Mouse (Mus musculus) MEL (cell line): ENCODE results near the gene Skida1. TPM values are rescaled to one million over a fixed set of nuclear protein-coding genes. Genes with fewer than 3 reads are reported as not detected.

Experiments
- DNase-seq: peaks from one replicate; pipeline ENCODE4 v3.0.0; 2011; ENCODE audit warnings: low read depth, low spot score
- H3K27ac ChIP-seq: 2 replicates; pipeline ENCODE4 v1.5.1; 2012; ENCODE audit warnings: low read depth, mild to moderate bottlenecking, control low read depth, low read length, moderate library complexity; ENCODE audit not compliant: control insufficient read depth
- H3K27me3 ChIP-seq, 2 experiments: fragments of 150-350 bp in 1 of 2; sonication (generic) in 1 of 2; 2 replicates each; pipeline ENCODE4 v1.6.1; 2012; ENCODE audit warnings: low read length in 2 of 2, mild to moderate bottlenecking in 2 of 2, improper control_type of control experiment in 1 of 2, moderate library complexity in 1 of 2; ENCODE audit not compliant: insufficient read depth in 2 of 2, control insufficient read depth in 1 of 2
- H3K36me3 ChIP-seq, 2 experiments: 2 replicates each; pipeline ENCODE4 v1.6.1; 2012 to 2014; ENCODE audit warnings: low read length in 2 of 2, improper control_type of control experiment in 1 of 2, inconsistent platforms in 1 of 2, mild to moderate bottlenecking in 1 of 2; ENCODE audit not compliant: insufficient read depth in 2 of 2, control insufficient read depth in 1 of 2
- H3K4me1 ChIP-seq, 2 experiments: fragments of 150-350 bp in 1 of 2; sonication (generic) in 1 of 2; 2 replicates each; pipeline ENCODE4 v1.6.1; 2012; ENCODE audit warnings: low read length in 2 of 2, improper control_type of control experiment in 1 of 2, mild to moderate bottlenecking in 1 of 2; ENCODE audit not compliant: insufficient read depth in 2 of 2, control insufficient read depth in 1 of 2
- H3K4me3 ChIP-seq, 2 experiments: fragments of 150-350 bp in 1 of 2; sonication (generic) in 1 of 2; 2 replicates each; pipeline ENCODE4 v1.5.1; 2012; ENCODE audit warnings: low read depth in 2 of 2, low read length in 2 of 2, mild to moderate bottlenecking in 2 of 2, moderate library complexity in 2 of 2, control low read depth in 1 of 2, improper control_type of control experiment in 1 of 2; ENCODE audit not compliant: control insufficient read depth in 1 of 2, insufficient read depth in 1 of 2
- H3K79me2 ChIP-seq: 2 replicates; pipeline ENCODE4 v1.6.1; 2012; ENCODE audit warnings: mild to moderate bottlenecking, low read length, moderate library complexity; ENCODE audit not compliant: control insufficient read depth, poor library complexity, insufficient read depth
- H3K9ac ChIP-seq: 2 replicates; pipeline ENCODE4 v1.6.1; 2012; ENCODE audit warnings: low read depth, mild to moderate bottlenecking, control low read depth, low read length, moderate library complexity; ENCODE audit not compliant: control insufficient read depth, poor library complexity, severe bottlenecking
- H3K9me3 ChIP-seq: fragments of 150-350 bp; sonication (generic); replicated peaks from 2 replicates; pipeline ENCODE4 v1.6.1; 2012; ENCODE audit warnings: mild to moderate bottlenecking, low read length, improper control_type of control experiment, moderate library complexity; ENCODE audit not compliant: insufficient read depth
- CHD1 ChIP-seq: IDR thresholded peaks from 2 replicates; pipeline ENCODE4 v1.6.1; 2012; ENCODE audit warnings: low read depth, mild to moderate bottlenecking, inconsistent platforms, low read length, improper control_type of control experiment
- CHD2 ChIP-seq: IDR thresholded peaks from 2 replicates; pipeline ENCODE4 v1.6.1; 2011; ENCODE audit warnings: low read length, improper control_type of control experiment
- CTCF ChIP-seq, 3 experiments: IDR thresholded peaks in 2 of 3; conservative IDR thresholded peaks in 1 of 3; 2 replicates each; pipeline ENCODE4 v1.5.1; 2011 to 2012; ENCODE audit warnings: low read length in 3 of 3, low read depth in 2 of 3, mild to moderate bottlenecking in 2 of 3, improper control_type of control experiment in 1 of 3, inconsistent platforms in 1 of 3, mixed read lengths in 1 of 3, moderate library complexity in 1 of 3; ENCODE audit not compliant: control insufficient read depth in 1 of 3, insufficient read depth in 1 of 3, poor library complexity in 1 of 3, severe bottlenecking in 1 of 3
- ETS1 ChIP-seq: IDR thresholded peaks from 2 replicates; pipeline ENCODE4 v1.6.1; 2012; ENCODE audit warnings: low read depth, mild to moderate bottlenecking, inconsistent platforms, low read length, improper control_type of control experiment, moderate library complexity
- GABPA ChIP-seq: IDR thresholded peaks from 2 replicates; pipeline ENCODE4 v1.6.1; 2012; ENCODE audit warnings: low read depth, mild to moderate bottlenecking, inconsistent platforms, low read length, improper control_type of control experiment, moderate library complexity
- GATA1 ChIP-seq: IDR thresholded peaks from 2 replicates; pipeline ENCODE4 v1.6.1; 2011; ENCODE audit warnings: low read depth, low read length, improper control_type of control experiment
- KAT2A ChIP-seq: conservative IDR thresholded peaks from 2 replicates; pipeline ENCODE4 v1.6.1; 2012; ENCODE audit warnings: low read depth, low read length, improper control_type of control experiment, inconsistent platforms
- MAFK ChIP-seq: IDR thresholded peaks from 2 replicates; pipeline ENCODE4 v1.6.1; 2011; ENCODE audit warnings: low read depth, mild to moderate bottlenecking, low read length, improper control_type of control experiment, borderline replicate concordance
- MAX ChIP-seq: IDR thresholded peaks from 2 replicates; pipeline ENCODE4 v1.6.1; 2011; ENCODE audit warnings: low read length, improper control_type of control experiment
- MAZ ChIP-seq: IDR thresholded peaks from 2 replicates; pipeline ENCODE4 v1.6.1; 2012; ENCODE audit warnings: low read depth, mild to moderate bottlenecking, inconsistent platforms, low read length, improper control_type of control experiment
- MEF2A ChIP-seq: IDR thresholded peaks from 2 replicates; pipeline ENCODE4 v1.6.1; 2014; ENCODE audit warnings: low read depth, mild to moderate bottlenecking, inconsistent platforms, low read length, improper control_type of control experiment; ENCODE audit not compliant: poor library complexity, insufficient replicate concordance, severe bottlenecking; ENCODE audit errors: extremely low read depth
- MXI1 ChIP-seq: IDR thresholded peaks from 2 replicates; pipeline ENCODE4 v1.6.1; 2011; ENCODE audit warnings: mild to moderate bottlenecking, low read depth, low read length, improper control_type of control experiment
- NELFE ChIP-seq: IDR thresholded peaks from 2 replicates; pipeline ENCODE4 v1.6.1; 2011; ENCODE audit warnings: low read depth, low read length, improper control_type of control experiment
- NRF1 ChIP-seq: IDR thresholded peaks from 2 replicates; pipeline ENCODE4 v1.6.1; 2014; ENCODE audit warnings: low read depth, mild to moderate bottlenecking, inconsistent platforms, low read length, improper control_type of control experiment, moderate library complexity; ENCODE audit not compliant: poor library complexity, insufficient read depth, severe bottlenecking
- POLR2A ChIP-seq, 2 experiments: IDR thresholded peaks; 2 replicates each; pipeline ENCODE4 v1.6.1; 2011 to 2012; ENCODE audit warnings: low read length in 2 of 2, mild to moderate bottlenecking in 2 of 2, control low read depth in 1 of 2, improper control_type of control experiment in 1 of 2, low read depth in 1 of 2, moderate library complexity in 1 of 2; ENCODE audit not compliant: control insufficient read depth in 1 of 2, insufficient read depth in 1 of 2, poor library complexity in 1 of 2
- POLR2AphosphoS2 ChIP-seq: IDR thresholded peaks from 2 replicates; pipeline ENCODE4 v1.6.1; 2011; ENCODE audit warnings: low read length, improper control_type of control experiment
- TAL1 ChIP-seq: IDR thresholded peaks from 2 replicates; pipeline ENCODE4 v1.6.1; 2012; ENCODE audit warnings: mild to moderate bottlenecking, inconsistent platforms, low read length, moderate library complexity, mixed read lengths
- UBTF ChIP-seq: IDR thresholded peaks from 2 replicates; pipeline ENCODE4 v1.6.1; 2012; ENCODE audit warnings: low read depth, mild to moderate bottlenecking, inconsistent platforms, low read length, improper control_type of control experiment, moderate library complexity, borderline replicate concordance; ENCODE audit not compliant: insufficient read depth
- USF1 ChIP-seq: IDR thresholded peaks from 2 replicates; pipeline ENCODE4 v1.6.1; 2014; ENCODE audit warnings: low read depth, mild to moderate bottlenecking, inconsistent platforms, low read length, improper control_type of control experiment, moderate library complexity
- USF2 ChIP-seq, 2 experiments: IDR thresholded peaks; 2 replicates each; pipeline ENCODE4 v1.6.1; 2011 to 2012; ENCODE audit warnings: improper control_type of control experiment in 2 of 2, low read length in 2 of 2, borderline replicate concordance in 1 of 2, inconsistent platforms in 1 of 2, low read depth in 1 of 2, mild to moderate bottlenecking in 1 of 2; ENCODE audit not compliant: insufficient read depth in 1 of 2
- ZC3H11A ChIP-seq: IDR thresholded peaks from 2 replicates; pipeline ENCODE4 v1.6.1; 2012; ENCODE audit warnings: low read depth, mild to moderate bottlenecking, inconsistent platforms, low read length, improper control_type of control experiment
- ZMIZ1 ChIP-seq: IDR thresholded peaks from 2 replicates; pipeline ENCODE4 v1.6.1; 2012; ENCODE audit warnings: low read depth, mild to moderate bottlenecking, inconsistent platforms, low read length, improper control_type of control experiment, moderate library complexity
- ZNF384 ChIP-seq: IDR thresholded peaks from 2 replicates; pipeline ENCODE4 v1.6.1; 2012; ENCODE audit warnings: low read depth, mild to moderate bottlenecking, inconsistent platforms, low read length, improper control_type of control experiment
- polyA plus RNA-seq, 2 experiments: library from polyadenylated mRNA; stranded (reverse) in 1 of 2; unstranded in 1 of 2; fragments of >175 nt in 1 of 2; fragments of >200 nt in 1 of 2; gene quantifications; 2 replicates each; pipeline versions ENCODE4 v1.2.1 to v1.2.4; 2012; ENCODE audit warnings: low replicate concordance in 2 of 2, low read depth in 1 of 2; ENCODE audit not compliant: insufficient read length in 2 of 2, insufficient read depth in 1 of 2, missing spikeins in 1 of 2
- total RNA-seq: library from RNA; depleted of rRNA; stranded (reverse); fragments of 300-350 nt; gene quantifications from 2 replicates; pipeline ENCODE4 v1.2.3, GENCODE M21; 2012

Skida1 gene
- total and polyA plus RNA-seq, 3 experiments = 0.12 to 0.88 TPM; not detected in 1

DNA sequence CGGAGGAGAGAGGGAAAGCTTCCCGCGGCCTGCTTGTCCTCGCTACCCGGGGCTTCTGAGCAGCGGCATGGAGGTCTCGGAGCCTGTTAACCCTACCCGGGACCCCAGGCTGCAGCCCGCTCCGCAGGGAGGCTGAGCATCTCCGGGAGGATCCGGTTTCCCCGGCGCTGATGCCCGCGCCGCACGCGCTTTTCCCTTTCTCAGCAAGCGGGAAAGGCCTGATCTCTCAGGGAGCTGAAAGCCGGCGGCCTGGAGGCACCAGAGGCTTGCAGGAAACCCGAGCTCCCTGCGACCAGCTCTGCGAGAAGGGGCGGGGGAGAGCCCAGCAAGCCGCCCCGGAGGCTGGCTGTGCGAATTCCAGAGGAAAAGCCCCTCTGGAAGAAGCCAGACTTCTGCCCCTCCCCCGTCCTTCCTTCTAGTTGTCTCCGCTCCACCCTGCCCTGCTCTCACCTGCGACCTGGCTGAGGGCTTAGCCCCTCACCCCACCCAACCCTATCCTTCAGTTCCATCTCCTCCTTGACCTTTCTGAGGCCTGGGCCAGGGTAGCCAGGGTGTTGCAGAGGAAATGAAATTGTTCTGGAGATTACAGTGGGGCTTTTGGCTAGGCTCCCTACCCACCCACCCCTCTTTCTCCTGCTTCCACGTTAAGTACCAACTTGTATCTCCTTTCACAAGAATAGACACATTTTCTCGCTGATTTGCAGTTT lies 16.9 kb downstream of the Skida1 start:
- Histone ChIP-seq H3K27ac (no peak overlapping the region), H3K9me3 (no peaks in the 10 kb centered on the region), H3K9ac (no peak overlapping the region), H3K27me3 (peaks cover 9 to 22% of the 10 kb centered on the region in 2 experiments), H3K4me3 (no peak overlapping the region), H3K36me3 (no peaks in the 10 kb centered on the region), H3K4me1 (peaks cover 0 to 3% of the 10 kb centered on the region in 2 experiments; a peak in 1 of 4 replicates), H3K79me2 (no peaks in the 10 kb centered on the region)
- TF ChIP-seq CTCF (IDR thresholded peaks at IDR 0.05 in 2 of 3, conservative IDR thresholded peaks at IDR 0.05 in 1 of 3; ENCODE audit: control insufficient read depth in 1 of 3, insufficient read depth in 1 of 3, low read depth in 2 of 3, low read length in 3 of 3, poor library complexity in 1 of 3, severe bottlenecking in 1 of 3) (no peak), ETS1 (no peak), MAZ (no peak), CHD2 (no peak), UBTF (no peak), MXI1 (no peak), ZMIZ1 (no peak), NELFE (no peak), ZNF384 (no peak), GABPA (no peak), POLR2A (IDR thresholded peaks at IDR 0.05; ENCODE audit: control insufficient read depth in 1 of 2, insufficient read depth in 1 of 2, low read depth in 1 of 2, low read length in 2 of 2, poor library complexity in 1 of 2) (no peak), KAT2A (no peak), MAFK (no peak), NRF1 (no peak), USF2 (IDR thresholded peaks at IDR 0.05; ENCODE audit: borderline replicate concordance in 1 of 2, insufficient read depth in 1 of 2, low read depth in 1 of 2, low read length in 2 of 2) (no peak)
- no peak for DNase-seq

DNA sequence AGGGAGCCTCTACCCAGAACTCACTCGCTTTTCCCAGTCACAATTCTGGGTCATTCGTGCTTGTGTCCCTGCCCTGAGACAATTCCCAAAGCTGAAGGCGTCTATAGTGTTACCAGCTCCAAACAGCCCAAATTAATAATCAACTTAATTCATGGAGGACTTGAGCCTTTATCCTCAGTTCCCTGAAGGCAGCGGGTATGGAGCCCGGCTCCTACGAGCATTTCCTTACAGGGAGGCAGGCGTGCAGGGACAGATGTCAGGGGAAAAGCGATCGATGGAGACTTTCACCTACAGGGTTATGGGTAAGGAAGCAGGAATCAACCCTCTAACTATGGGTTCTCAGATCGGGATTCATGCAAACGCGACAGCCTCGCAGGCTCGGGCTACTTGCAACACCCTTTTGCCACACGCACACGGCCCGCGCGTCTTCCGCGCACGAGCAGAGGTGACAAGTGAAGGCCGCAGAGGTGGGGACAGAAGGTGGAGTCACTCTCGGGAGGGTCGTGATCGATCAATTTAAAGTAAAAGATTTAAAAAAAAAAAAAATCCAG lies 17.5 kb downstream of the Skida1 start:
- DNase-seq = no peak
- peaks cover 0 to 5% of the 10 kb centered on the region in 2 experiments; a peak in 1 of 4 replicates for H3K4me1 ChIP-seq
- H3K27me3 ChIP-seq = peaks cover 6 to 19% of the 10 kb centered on the region in 2 experiments
- H3K79me2 ChIP-seq = no peaks in the 10 kb centered on the region
- TF ChIP-seq MEF2A (no peak), USF1 (no peak), KAT2A (no peak), GATA1 (no peak), UBTF (no peak), CTCF (IDR thresholded peaks at IDR 0.05 in 2 of 3, conservative IDR thresholded peaks at IDR 0.05 in 1 of 3; ENCODE audit: control insufficient read depth in 1 of 3, insufficient read depth in 1 of 3, low read depth in 2 of 3, low read length in 3 of 3, poor library complexity in 1 of 3, severe bottlenecking in 1 of 3) (no peak), MAX (no peak), TAL1 (no peak), POLR2AphosphoS2 (no peak), MAZ (no peak), CHD1 (no peak), ZC3H11A (no peak), ZMIZ1 (no peak), MAFK (no peak)
- TF ChIP-seq, all 39 proteins: peak for 0
- no peak overlapping the region for H3K27ac ChIP-seq
- H3K9me3 ChIP-seq = no peaks in the 10 kb centered on the region
- no peaks in the 10 kb centered on the region for H3K36me3 ChIP-seq
- H3K4me3 ChIP-seq = no peak overlapping the region
- H3K9ac ChIP-seq = no peak overlapping the region
